Mouse (Mus musculus): Measurements from ENCODE around the gene Ano9. TPM values are rescaled to one million over a fixed set of nuclear protein-coding genes. Genes with fewer than 3 reads are reported as not detected.

Ano9 gene
- not detected for total RNA-seq (2023)

GRCm38 (mm10) chr7:141117636-141118035 is at the start of gene Ano9:
Ano9 (minus strand) TSS chr7:141117806.

GRCm38 (mm10) chr7:141122245-141122644 is 4.6 kb upstream of the Ano9 start, which contains the start of gene Ptdss2:
Ptdss2 (plus strand) TSS chr7:141122382.

GRCm38 (mm10) chr7:141099911-141100691 is 17.5 kb downstream of the Ano9 start, which contains the start of gene Sigirr:
Sigirr (minus strand) TSS chr7:141100572.

GRCm38 (mm10) chr7:141077841-141078240 is 39.8 kb downstream of the Ano9 start, which contains the start of gene Pkp3:
Pkp3 (plus strand) TSS chr7:141078218.

GRCm38 (mm10) chr7:141060426-141061242 is 57.0 kb downstream of the Ano9 start, which contains the start of gene B4galnt4:
B4galnt4 (plus strand) TSS chr7:141061104.

Other genes starting within 250 kb of the Ano9 start
- gene Psmd13, start 235.8 kb downstream of the Ano9 start, total RNA-seq (2023) = 10 to 100 TPM; 93.4 to 95.3 TPM
- gene Sirt3, start 235.5 kb downstream of the Ano9 start, total RNA-seq (2023) = 10 to 100 TPM; 12.0 to 13.0 TPM
- not detected for gene Cox8b, start 217.4 kb downstream of the Ano9 start, total RNA-seq (2023)
- not detected for gene Nlrp6, start 196.9 kb downstream of the Ano9 start, total RNA-seq (2023)
- 10 to 100 TPM; 28.1 to 34.5 TPM for gene Pgghg, start 176.4 kb downstream of the Ano9 start, total RNA-seq (2023)
- 1 to 10 TPM; 1.3 to 2.7 TPM for gene Ifitm5, start 167.5 kb downstream of the Ano9 start, total RNA-seq (2023)
- gene Gm45717, start 161.9 kb downstream of the Ano9 start, total RNA-seq (2023) = not detected
- gene Ifitm2, start 161.8 kb downstream of the Ano9 start, total RNA-seq (2023) = 100 to 1,000 TPM; 421 to 568 TPM
- 100 to 1,000 TPM; 245 to 419 TPM for gene Ifitm1, start 150.6 kb downstream of the Ano9 start, total RNA-seq (2023)
- gene Ifitm3, start 107.0 kb downstream of the Ano9 start, total RNA-seq (2023) = 100 to 1,000 TPM; 508 to 583 TPM
- gene Ifitm6, start 99.9 kb downstream of the Ano9 start, total RNA-seq (2023) = 1,000 to 10,000 TPM in 1 of 2 experiments, 100 to 1,000 TPM in 1; 867 to 1,003 TPM
- not detected for gene Gm17387, start 88.7 kb downstream of the Ano9 start, total RNA-seq (2023)
- 1 to 10 TPM in 1 of 2 experiments, under 1 TPM in 1; 0.73 to 1.3 TPM for gene B4galnt4, start 56.7 kb downstream of the Ano9 start, total RNA-seq (2023)
- gene Pkp3, start 39.6 kb downstream of the Ano9 start, total RNA-seq (2023) = 1 to 10 TPM; 3.7 to 4.0 TPM
- 1 to 10 TPM; 5.3 to 6.2 TPM for gene Sigirr, start 17.2 kb downstream of the Ano9 start, total RNA-seq (2023)
- 10 to 100 TPM; 20.7 to 23.3 TPM for gene Ptdss2, start 4.6 kb upstream of the Ano9 start, total RNA-seq (2023)
- gene Rnh1, start 55.1 kb upstream of the Ano9 start, total RNA-seq (2023) = 10 to 100 TPM; 83.3 to 88.8 TPM
- 10 to 100 TPM; 25.7 to 32.3 TPM for gene Hras, start 76.2 kb upstream of the Ano9 start, total RNA-seq (2023)
- 1 to 10 TPM; 3.9 to 6.0 TPM for gene Lrrc56, start 76.4 kb upstream of the Ano9 start, total RNA-seq (2023)
- not detected for gene Lmntd2, start 96.3 kb upstream of the Ano9 start, total RNA-seq (2023)
- gene Rassf7, start 98.1 kb upstream of the Ano9 start, total RNA-seq (2023) = 1 to 10 TPM; 4.7 to 7.6 TPM
- gene Phrf1, start 111.0 kb upstream of the Ano9 start, total RNA-seq (2023) = 10 to 100 TPM; 70.9 to 73.3 TPM
- gene Irf7, start 148.7 kb upstream of the Ano9 start, total RNA-seq (2023) = 10 to 100 TPM; 36.2 to 42.0 TPM
- not detected for gene Cdhr5, start 159.0 kb upstream of the Ano9 start, total RNA-seq (2023)
- gene Sct, start 161.3 kb upstream of the Ano9 start, total RNA-seq (2023) = not detected
- not detected for gene Drd4, start 174.2 kb upstream of the Ano9 start, total RNA-seq (2023)
- 10 to 100 TPM; 24.3 to 35.7 TPM for gene Deaf1, start 209.9 kb upstream of the Ano9 start, total RNA-seq (2023)
- gene Tmem80, start 209.9 kb upstream of the Ano9 start, total RNA-seq (2023) = 10 to 100 TPM in 1 of 2 experiments, 1 to 10 TPM in 1; 8.5 to 11.1 TPM
- under 1 TPM; 0.26 to 0.60 TPM for gene Eps8l2, start 221.1 kb upstream of the Ano9 start, total RNA-seq (2023)

Measured in neutrophil, adult 83 days (primary cell).